Comparison of ENCODE assay signal across 12 mouse cellular contexts in genomic region chr9:102310431-102310830, GRCm38 (mm10). TPM values are rescaled to one million over a fixed set of nuclear protein-coding genes. Genes with fewer than 3 reads are reported as not detected.
A peak's percentile ranks its signal among the peaks of the same experiment; 100 is the strongest.
DNase-seq lines count a peak whose midpoint lies in the region; ATAC-seq and TF ChIP-seq lines count a peak whose summit lies in the region.
"Had no signal": no experiment of that assay in that cellular context is flagged by ENCODE, and none has a peak within 500 bp of the region (broad histone marks: within the 10 kb centered on the region; RNA-seq: fewer than 3 reads in every experiment).

No protein-coding gene starts in this region.

- H3K4me3 ChIP-seq in forebrain, embryonic 10.5 days = no peak overlapping the region
- no peak overlapping the region for H3K4me3 ChIP-seq in forebrain, embryonic 14.5 days (ENCODE audit: low read depth, low read length)
- H3K4me3 ChIP-seq in midbrain, embryonic 15.5 days = no peak overlapping the region
- no peak overlapping the region for H3K4me3 ChIP-seq in midbrain, embryonic 14.5 days (replicated peaks; ENCODE audit: low read depth, low read length)
- H3K4me3 ChIP-seq in kidney, postnatal 0 days (replicated peaks; ENCODE audit: low read depth, low read length) = no peak overlapping the region
- H3K4me3 ChIP-seq in intestine, embryonic 16.5 days (ENCODE audit: low read length) = no peak overlapping the region
- H3K4me3 ChIP-seq: hindbrain, embryonic 15.5 days; stomach, embryonic 15.5 days had no signal

- H3K4me2 ChIP-seq in forebrain, embryonic 14.5 days (ENCODE audit: low read length) = no peak overlapping the region
- no peak overlapping the region for H3K4me2 ChIP-seq in midbrain, embryonic 15.5 days
- no peak overlapping the region for H3K4me2 ChIP-seq in midbrain, embryonic 14.5 days (ENCODE audit: low read length)
- H3K4me2 ChIP-seq in kidney, postnatal 0 days (ENCODE audit: low read length) = no peak overlapping the region
- H3K4me2 ChIP-seq in intestine, embryonic 16.5 days (ENCODE audit: low read depth, low read length) = no peak overlapping the region
- H3K4me2 ChIP-seq: hindbrain, embryonic 15.5 days; stomach, embryonic 15.5 days had no signal

- peaks cover 27% of the 10 kb centered on the region for H3K4me1 ChIP-seq in forebrain, embryonic 10.5 days
- H3K4me1 ChIP-seq in forebrain, embryonic 14.5 days (ENCODE audit: control insufficient read depth, insufficient read depth, low read length) = peaks cover 14% of the 10 kb centered on the region
- peaks cover 44% of the 10 kb centered on the region for H3K4me1 ChIP-seq in midbrain, embryonic 15.5 days
- peaks cover 11% of the 10 kb centered on the region; the same call in 1 of the 2 replicates for H3K4me1 ChIP-seq in midbrain, embryonic 14.5 days (ENCODE audit: control insufficient read depth, insufficient read depth, low read length)
- no peaks in the 10 kb centered on the region for H3K4me1 ChIP-seq in kidney, postnatal 0 days (replicated peaks; ENCODE audit: insufficient read depth, low read length)
- H3K4me1 ChIP-seq in intestine, embryonic 16.5 days (ENCODE audit: control insufficient read depth, insufficient read depth, low read length) = 0 out of 2 replicates have a peak, but pooled peaks cover 3% of the 10 kb centered on the region
- H3K4me1 ChIP-seq: stomach, embryonic 15.5 days had no signal

- 54% methylated on average over 3 of the region's 3 CpGs for WGBS in forebrain, embryonic 10.5 days
- WGBS in forebrain, embryonic 14.5 days = 41% methylated on average over 3 of the region's 3 CpGs
- 55% methylated on average over 3 of the region's 3 CpGs for WGBS in midbrain, embryonic 15.5 days
- 64% methylated on average over 3 of the region's 3 CpGs for WGBS in midbrain, embryonic 14.5 days
- 43% methylated on average over 3 of the region's 3 CpGs for WGBS in kidney, postnatal 0 days
- WGBS in intestine, embryonic 16.5 days = 50% methylated on average over 3 of the region's 3 CpGs

- peaks cover 6% of the 10 kb centered on the region; the same call in 1 of the 2 replicates for H3K9me3 ChIP-seq in forebrain, embryonic 10.5 days
- no peaks in the 10 kb centered on the region; the same call in 1 of the 2 replicates for H3K9me3 ChIP-seq in forebrain, embryonic 14.5 days (replicated peaks; ENCODE audit: control insufficient read depth, low read length)
- no peaks in the 10 kb centered on the region for H3K9me3 ChIP-seq in midbrain, embryonic 15.5 days
- 0 out of 2 replicates have a peak, but pooled peaks cover 6% of the 10 kb centered on the region for H3K9me3 ChIP-seq in midbrain, embryonic 14.5 days (ENCODE audit: control insufficient read depth, low read length)
- H3K9me3 ChIP-seq in kidney, postnatal 0 days (replicated peaks; ENCODE audit: low read length) = no peaks in the 10 kb centered on the region
- H3K9me3 ChIP-seq in intestine, embryonic 16.5 days (ENCODE audit: control insufficient read depth, low read length) = peaks cover 3% of the 10 kb centered on the region; the same call in 1 of the 2 replicates
- H3K9me3 ChIP-seq: hindbrain, embryonic 15.5 days; stomach, embryonic 15.5 days had no signal

- no peak; the same call in 1 of the 2 replicates for TF ChIP-seq CTCF in kidney, postnatal 0 days (IDR thresholded peaks at IDR 0.05; ENCODE audit: low read depth)

- peaks cover 2% of the 10 kb centered on the region; the same call in 1 of the 2 replicates for H3K27me3 ChIP-seq in forebrain, embryonic 10.5 days (ENCODE audit: poor library complexity, severe bottlenecking)
- H3K27me3 ChIP-seq in forebrain, embryonic 14.5 days (replicated peaks; ENCODE audit: control insufficient read depth, insufficient read depth, low read length) = no peaks in the 10 kb centered on the region
- H3K27me3 ChIP-seq in midbrain, embryonic 15.5 days (replicated peaks) = no peaks in the 10 kb centered on the region
- no peaks in the 10 kb centered on the region for H3K27me3 ChIP-seq in midbrain, embryonic 14.5 days (ENCODE audit: control insufficient read depth, insufficient read depth, low read length)
- no peaks in the 10 kb centered on the region for H3K27me3 ChIP-seq in kidney, postnatal 0 days (ENCODE audit: insufficient read depth, low read length)
- no peaks in the 10 kb centered on the region for H3K27me3 ChIP-seq in intestine, embryonic 16.5 days (replicated peaks; ENCODE audit: control insufficient read depth, insufficient read depth, low read length)
- H3K27me3 ChIP-seq: stomach, embryonic 15.5 days had no signal

- no peaks in the 10 kb centered on the region for H3K36me3 ChIP-seq in forebrain, embryonic 10.5 days (replicated peaks)
- H3K36me3 ChIP-seq in forebrain, embryonic 14.5 days (ENCODE audit: control insufficient read depth, insufficient read depth, low read length) = no peaks in the 10 kb centered on the region
- H3K36me3 ChIP-seq in midbrain, embryonic 15.5 days (replicated peaks) = no peaks in the 10 kb centered on the region
- no peaks in the 10 kb centered on the region for H3K36me3 ChIP-seq in midbrain, embryonic 14.5 days (ENCODE audit: control insufficient read depth, insufficient read depth, low read length)
- no peaks in the 10 kb centered on the region for H3K36me3 ChIP-seq in kidney, postnatal 0 days (ENCODE audit: insufficient read depth, low read length)
- H3K36me3 ChIP-seq in intestine, embryonic 16.5 days (ENCODE audit: control insufficient read depth, insufficient read depth, low read length) = no peaks in the 10 kb centered on the region
- H3K36me3 ChIP-seq: hindbrain, embryonic 15.5 days; stomach, embryonic 15.5 days had no signal

- ATAC-seq in forebrain, embryonic 14.5 days = no peak
- ATAC-seq in midbrain, embryonic 15.5 days (replicated peaks) = no peak
- no peak for ATAC-seq in midbrain, embryonic 14.5 days (ENCODE audit: low FRiP score, low TSS enrichment)
- 0 out of 2 replicates have a peak, but pooled peaks have one; percentile 17 for ATAC-seq in kidney, postnatal 0 days (replicated peaks; ENCODE audit: low FRiP score, low read depth)
- ATAC-seq in intestine, embryonic 16.5 days = no peak
- ATAC-seq: forebrain, embryonic 16.5 days had no signal

- H3K9ac ChIP-seq in forebrain, embryonic 14.5 days (ENCODE audit: low read length) = no peak overlapping the region
- no peak overlapping the region for H3K9ac ChIP-seq in midbrain, embryonic 15.5 days
- no peak overlapping the region for H3K9ac ChIP-seq in midbrain, embryonic 14.5 days (replicated peaks; ENCODE audit: low read length)
- H3K9ac ChIP-seq in kidney, postnatal 0 days (ENCODE audit: low read depth, low read length) = no peak overlapping the region
- no peak overlapping the region for H3K9ac ChIP-seq in intestine, embryonic 16.5 days (ENCODE audit: low read depth, low read length)
- H3K9ac ChIP-seq: hindbrain, embryonic 15.5 days; liver, embryonic 14.5 days; stomach, embryonic 15.5 days had no signal

- 0 out of 2 replicates have a peak overlapping the region, but pooled peaks have one; percentile 30 for H3K27ac ChIP-seq in forebrain, embryonic 10.5 days
- no peak overlapping the region for H3K27ac ChIP-seq in forebrain, embryonic 14.5 days (ENCODE audit: low read depth, low read length)
- peak overlapping the region; percentile 17; the same call in 1 of the 2 replicates for H3K27ac ChIP-seq in midbrain, embryonic 15.5 days
- H3K27ac ChIP-seq in midbrain, embryonic 14.5 days (replicated peaks; ENCODE audit: low read depth, low read length) = no peak overlapping the region
- H3K27ac ChIP-seq in kidney, postnatal 0 days = 0 out of 2 replicates have a peak overlapping the region, but pooled peaks have one; percentile 36
- no peak overlapping the region for H3K27ac ChIP-seq in intestine, embryonic 16.5 days (ENCODE audit: low read length)
- H3K27ac ChIP-seq: hindbrain, embryonic 15.5 days; liver, embryonic 14.5 days; stomach, embryonic 15.5 days had no signal

- DNase-seq in forebrain, embryonic 10.5 days (ENCODE audit: extremely low spot score, low spot score) = no peak
- DNase-seq in forebrain, embryonic 14.5 days (ENCODE audit: low spot score) = no peak
- DNase-seq in midbrain, embryonic 14.5 days = no peak
- DNase-seq in kidney, postnatal 0 days (ENCODE audit: low spot score) = peak; percentile 27
- peak; percentile 5 to 47 for DNase-seq in lung, postnatal 4 days
- DNase-seq in urinary bladder, adult 2 months (ENCODE audit: low spot score) = no peak

RNA-seq across cellular contexts. Expression of gene Ephb1, which starts 44.1 kb away (rescaled TPM):
- polyA plus RNA-seq in forebrain, embryonic 10.5 days (2016; fragmentation: Nextera tagmentation; extraction: Ambion mirVana) = 9.1 and 11.0 TPM in 2 replicates
- polyA plus RNA-seq in forebrain, embryonic 14.5 days (2014; fragmentation: Nextera tagmentation; extraction: Ambion mirVana) = 27.8 and 32.5 TPM in 2 replicates
- polyA plus RNA-seq in midbrain, embryonic 15.5 days (2015; fragmentation: Nextera tagmentation; extraction: Ambion mirVana) = 90.2 and 92.9 TPM in 2 replicates
- 93.9 and 96.1 TPM in 2 replicates for polyA plus RNA-seq in midbrain, embryonic 14.5 days (2014; fragmentation: Nextera tagmentation; extraction: Ambion mirVana)
- 4.2 and 4.3 TPM in 2 replicates for polyA plus RNA-seq in kidney, postnatal 0 days (2015; fragmentation: Nextera tagmentation; extraction: Ambion mirVana)
- 5.0 and 5.1 TPM in 2 replicates for polyA plus RNA-seq in intestine, embryonic 16.5 days (2015; fragmentation: Nextera tagmentation; extraction: Ambion mirVana)
- 0.84 and 0.91 TPM in 2 replicates for polyA plus RNA-seq in urinary bladder, adult 2 months (2012; rRNA removed)

Comparison
In these comparisons a context has a peak if more than half of its experiments do, and no peak if none do; other contexts are left out.
1. H3K27ac ChIP-seq: peak in forebrain, embryonic 10.5 days (single experiment), midbrain, embryonic 15.5 days (single experiment) and kidney, postnatal 0 days (single experiment); none in forebrain, embryonic 14.5 days (single experiment), midbrain, embryonic 14.5 days (single experiment) and intestine, embryonic 16.5 days (single experiment).
2. DNase-seq: peak in kidney, postnatal 0 days (single experiment) and lung, postnatal 4 days (2 of 2); none in forebrain, embryonic 10.5 days (single experiment), forebrain, embryonic 14.5 days (single experiment), midbrain, embryonic 14.5 days (single experiment) and urinary bladder, adult 2 months (single experiment).